Mouse (Mus musculus): ENCODE data around the gene Arl8a. TPM values are rescaled to one million over a fixed set of nuclear protein-coding genes. Genes with fewer than 3 reads are reported as not detected.
"Not testable (repeated sequence)": the region's sequence is repeated elsewhere in the genome, so short reads cannot be mapped to it uniquely, and the experiment has no call there.

Gene Arl8a
- polyA plus RNA-seq, 1 experiment, result 204 TPM

DNA sequence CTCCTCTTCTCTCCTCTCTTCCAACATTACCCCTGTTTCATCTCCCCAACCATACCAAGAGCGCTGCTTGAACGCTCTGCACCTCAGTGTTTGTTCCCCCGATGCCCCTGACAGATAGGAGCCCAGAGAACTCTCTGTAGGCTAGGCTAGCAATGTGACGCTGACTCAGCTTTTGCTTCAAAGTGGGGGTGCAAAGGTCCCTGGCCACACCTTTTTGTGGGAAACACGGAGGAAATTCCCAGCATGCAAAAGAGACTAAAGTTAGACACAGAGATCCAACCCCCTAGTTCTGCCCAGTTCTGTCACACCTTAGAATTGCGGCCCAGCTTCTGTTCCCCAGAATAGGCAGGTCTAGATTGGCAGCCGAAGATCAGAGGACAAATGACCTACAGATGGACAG, 32.2 kb downstream of the Arl8a start:
- TF ChIP-seq POLR2A (IDR thresholded peaks at IDR 0.05; ENCODE audit: borderline replicate concordance, low read depth, low read length), result no peak
- Histone ChIP-seq H3K4me3 (ENCODE audit: insufficient read depth, low read length) (no peak overlapping the region), H3K27ac (ENCODE audit: insufficient read depth, low read depth, low read length) (no peak overlapping the region), H3K4me1 (ENCODE audit: control insufficient read depth, insufficient read depth, low read length) (no peaks in the 10 kb centered on the region)

DNA sequence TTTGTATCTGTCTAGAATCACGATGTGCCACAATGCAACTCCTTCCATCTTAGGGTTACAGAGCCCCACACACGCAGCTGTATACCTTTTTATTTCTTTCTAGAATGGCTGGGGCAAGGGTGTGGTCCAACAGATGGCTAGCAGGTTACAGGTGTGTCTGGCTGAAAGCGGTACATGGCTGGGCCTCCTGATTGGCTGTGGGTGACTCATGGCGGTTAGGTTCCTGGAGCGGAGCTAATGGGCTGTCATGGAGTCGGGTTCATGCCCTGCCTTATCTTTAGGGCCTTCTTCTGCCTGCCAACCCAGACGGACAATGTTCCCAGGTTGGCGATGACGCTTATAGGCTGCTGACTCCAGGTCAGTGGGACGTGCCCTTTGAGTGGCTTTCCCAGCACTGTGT, 34.2 kb downstream of the Arl8a start:
- TF ChIP-seq CTCF (IDR thresholded peaks at IDR 0.05; ENCODE audit: low read depth, low read length) (no peak), POLR2A (IDR thresholded peaks at IDR 0.05; ENCODE audit: borderline replicate concordance, low read depth, low read length) (no peak)
- no peaks in the 10 kb centered on the region for H3K4me1 ChIP-seq (ENCODE audit: control insufficient read depth, insufficient read depth, low read length)
- no peak overlapping the region for H3K4me3 ChIP-seq (ENCODE audit: insufficient read depth, low read length)
- H3K27ac ChIP-seq (ENCODE audit: insufficient read depth, low read depth, low read length), result no peak overlapping the region

DNA sequence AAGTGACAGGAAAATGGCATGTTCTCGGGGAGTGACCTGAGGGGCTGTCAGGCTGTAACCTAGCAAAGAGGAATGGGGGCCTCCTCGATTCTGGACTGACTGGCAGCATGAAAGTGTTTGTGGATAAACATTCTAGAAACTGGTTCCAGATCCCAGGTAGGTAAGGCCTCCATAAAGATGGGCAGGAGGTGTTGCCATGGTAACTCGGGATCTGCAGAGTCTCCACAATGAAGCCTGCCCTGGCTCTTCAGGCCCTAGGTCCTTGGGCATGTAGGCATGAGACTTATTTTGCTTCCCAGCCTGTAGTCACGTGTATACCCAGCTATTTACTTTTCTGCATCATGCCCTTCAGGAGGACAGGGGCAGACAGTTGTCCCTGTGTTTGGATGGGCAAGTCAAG, 34.7 kb downstream of the Arl8a start:
- Histone ChIP-seq H3K27ac (ENCODE audit: insufficient read depth, low read depth, low read length) (no peak overlapping the region), H3K4me1 (ENCODE audit: control insufficient read depth, insufficient read depth, low read length) (no peaks in the 10 kb centered on the region), H3K4me3 (ENCODE audit: insufficient read depth, low read length) (no peak overlapping the region)
- TF ChIP-seq CTCF (IDR thresholded peaks at IDR 0.05; ENCODE audit: low read depth, low read length), result no peak

DNA sequence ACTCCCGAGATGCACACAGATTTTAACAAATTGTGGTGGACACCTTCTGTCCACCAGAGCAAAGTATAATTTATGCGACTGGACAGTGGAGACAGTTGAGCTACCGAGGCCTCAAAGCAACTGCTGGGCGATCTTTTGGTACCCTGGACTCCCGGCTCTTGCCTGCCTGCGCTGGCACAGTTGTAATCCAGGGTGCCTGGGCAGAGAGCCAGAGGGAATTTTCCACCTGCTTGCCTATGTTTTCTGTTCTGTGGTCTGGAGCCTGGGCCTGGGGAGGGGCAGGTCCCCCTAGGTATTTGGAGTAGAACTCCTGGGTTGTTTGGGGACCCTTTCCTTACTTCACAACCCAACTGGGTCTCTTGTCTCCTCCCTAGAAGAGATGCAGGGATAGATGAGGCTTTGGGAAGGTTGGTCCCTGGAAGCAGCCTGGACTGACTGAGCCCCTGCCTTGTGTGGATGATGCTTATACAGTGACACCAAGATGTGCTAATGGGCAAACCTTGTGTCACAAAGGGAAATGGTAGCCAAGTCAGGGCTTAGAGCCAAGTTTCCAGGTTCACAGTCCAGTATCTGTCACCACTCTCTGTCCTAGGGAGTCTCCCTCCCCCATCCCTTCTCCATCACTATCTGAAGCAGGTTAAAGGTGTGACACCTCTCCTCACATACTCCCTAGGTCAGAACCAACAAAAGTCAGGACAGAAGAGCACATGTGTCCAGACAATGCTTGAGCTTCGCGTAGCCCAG, 35.4 kb downstream of the Arl8a start:
- H3K4me1 ChIP-seq (ENCODE audit: control insufficient read depth, insufficient read depth, low read length), result no peaks in the 10 kb centered on the region
- no peak overlapping the region for H3K4me3 ChIP-seq (ENCODE audit: insufficient read depth, low read length)
- H3K27ac ChIP-seq (ENCODE audit: insufficient read depth, low read depth, low read length), result no peak overlapping the region
- TF ChIP-seq POLR2A (IDR thresholded peaks at IDR 0.05; ENCODE audit: borderline replicate concordance, low read depth, low read length), result no peak
- TF ChIP-seq CTCF (IDR thresholded peaks at IDR 0.05; ENCODE audit: low read depth, low read length), result no peak

DNA sequence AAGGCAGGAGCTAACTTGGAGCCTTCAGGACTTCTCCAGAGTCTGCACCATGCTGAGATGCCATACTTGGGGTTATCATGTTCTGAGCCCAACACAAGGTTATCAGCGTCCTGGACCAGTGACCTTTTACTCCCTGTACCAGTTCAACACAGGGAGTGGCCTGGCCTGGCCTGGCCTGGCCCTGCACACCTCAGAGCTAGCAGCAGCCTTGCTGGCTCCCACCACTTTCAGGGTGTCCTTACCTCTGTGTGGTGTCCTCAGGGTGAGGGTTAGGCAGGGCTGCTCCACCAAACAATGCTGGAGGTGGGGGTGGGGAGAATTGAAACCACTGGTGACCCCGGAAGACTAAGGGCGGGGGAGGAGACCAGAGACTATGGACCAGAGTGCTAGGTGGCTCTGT, 36.4 kb downstream of the Arl8a start:
- TF ChIP-seq CTCF (IDR thresholded peaks at IDR 0.05; ENCODE audit: low read depth, low read length) (no peak), POLR2A (IDR thresholded peaks at IDR 0.05; ENCODE audit: borderline replicate concordance, low read depth, low read length) (no peak)
- Histone ChIP-seq H3K27ac (ENCODE audit: insufficient read depth, low read depth, low read length) (no peak overlapping the region), H3K4me1 (ENCODE audit: control insufficient read depth, insufficient read depth, low read length) (no peaks in the 10 kb centered on the region), H3K4me3 (ENCODE audit: insufficient read depth, low read length) (no peak overlapping the region)

DNA sequence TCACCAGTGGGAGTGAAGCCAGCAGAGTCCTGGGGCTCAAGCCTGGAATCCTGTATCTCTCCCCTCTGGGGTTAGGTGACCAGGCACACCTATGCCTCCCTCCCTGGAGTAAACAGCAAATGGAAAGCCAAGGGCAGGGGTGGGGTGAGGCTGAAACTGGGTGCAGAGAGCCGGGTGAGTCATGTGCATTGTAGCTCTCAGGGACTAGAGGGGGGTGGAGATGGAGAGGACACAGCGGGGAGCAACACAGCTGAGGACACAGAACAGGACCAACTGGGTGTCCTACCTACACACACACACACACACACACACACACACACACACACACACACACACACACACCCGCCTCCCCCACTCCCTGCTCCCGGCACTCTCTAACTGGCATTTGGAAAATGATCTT, 36.8 kb downstream of the Arl8a start:
- no peak for TF ChIP-seq CTCF (IDR thresholded peaks at IDR 0.05; ENCODE audit: low read depth, low read length)
- no peak for TF ChIP-seq POLR2A (IDR thresholded peaks at IDR 0.05; ENCODE audit: borderline replicate concordance, low read depth, low read length)

DNA sequence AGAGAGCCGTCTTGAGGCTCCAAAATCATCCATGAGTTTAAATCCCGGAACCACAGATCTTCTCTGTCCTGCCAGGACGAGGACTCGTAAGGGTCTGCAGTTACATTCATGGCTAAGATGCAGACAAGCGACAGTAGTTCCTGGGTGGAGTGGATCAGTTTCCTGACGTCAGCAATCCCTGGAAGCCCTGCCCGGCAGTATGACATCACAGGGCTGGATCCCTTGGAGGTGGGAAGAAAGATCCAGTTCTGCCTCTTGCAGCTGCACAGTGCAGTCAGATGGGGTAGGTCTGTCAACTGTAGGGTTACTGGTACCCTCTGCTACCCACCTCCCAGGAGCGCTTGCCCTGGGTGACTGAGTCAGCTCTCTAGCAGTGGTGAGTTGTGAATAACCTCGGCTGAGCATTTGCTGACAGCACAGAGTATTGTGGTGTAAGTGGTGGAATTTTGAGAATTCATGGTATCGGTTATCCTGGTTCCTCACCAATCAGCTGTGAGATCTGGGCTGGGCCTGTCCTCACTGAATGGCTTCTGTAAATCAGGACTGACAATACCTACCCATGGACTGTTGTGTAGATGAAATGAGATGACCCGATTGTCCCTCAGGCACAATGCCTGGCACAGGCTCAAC, 37.4 kb downstream of the Arl8a start:
- no peaks in the 10 kb centered on the region for H3K4me1 ChIP-seq (ENCODE audit: control insufficient read depth, insufficient read depth, low read length)
- no peak overlapping the region for H3K27ac ChIP-seq (ENCODE audit: insufficient read depth, low read depth, low read length)
- no peak overlapping the region for H3K4me3 ChIP-seq (ENCODE audit: insufficient read depth, low read length)
- TF ChIP-seq POLR2A (IDR thresholded peaks at IDR 0.05; ENCODE audit: borderline replicate concordance, low read depth, low read length) (no peak), CTCF (IDR thresholded peaks at IDR 0.05; ENCODE audit: low read depth, low read length) (no peak)

More for the DNA sequence above, 36.8 kb downstream of the Arl8a start:
- no peak overlapping the region for H3K4me3 ChIP-seq (ENCODE audit: insufficient read depth, low read length)
- H3K27ac ChIP-seq (ENCODE audit: insufficient read depth, low read depth, low read length), result no peak overlapping the region
- H3K4me1 ChIP-seq (ENCODE audit: control insufficient read depth, insufficient read depth, low read length), result no peaks in the 10 kb centered on the region

DNA sequence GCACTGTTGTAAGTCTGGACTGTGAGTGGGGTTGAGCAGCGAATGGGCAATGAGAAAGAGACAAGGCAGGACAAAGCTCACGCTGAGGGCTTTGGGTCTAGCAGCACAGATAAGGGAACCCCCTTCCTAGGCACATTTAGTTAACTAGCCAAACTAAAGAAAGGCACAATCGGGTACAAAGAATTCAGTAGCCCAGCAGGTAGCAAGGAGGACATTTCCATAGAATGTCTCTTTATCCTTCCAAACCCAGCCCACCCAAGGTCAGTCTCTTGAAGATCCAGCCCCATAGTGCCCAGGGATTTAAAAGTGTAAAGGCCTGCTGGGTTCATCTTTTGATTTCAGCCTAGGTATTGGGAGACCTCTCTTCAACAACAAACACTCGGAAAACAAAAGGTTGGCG, 39.3 kb downstream of the Arl8a start:
- Histone ChIP-seq H3K4me1 (ENCODE audit: control insufficient read depth, insufficient read depth, low read length) (no peaks in the 10 kb centered on the region), H3K27ac (ENCODE audit: insufficient read depth, low read depth, low read length) (no peak overlapping the region), H3K4me3 (ENCODE audit: insufficient read depth, low read length) (no peak overlapping the region)
- TF ChIP-seq POLR2A (IDR thresholded peaks at IDR 0.05; ENCODE audit: borderline replicate concordance, low read depth, low read length) (no peak), CTCF (IDR thresholded peaks at IDR 0.05; ENCODE audit: low read depth, low read length) (no peak)

DNA sequence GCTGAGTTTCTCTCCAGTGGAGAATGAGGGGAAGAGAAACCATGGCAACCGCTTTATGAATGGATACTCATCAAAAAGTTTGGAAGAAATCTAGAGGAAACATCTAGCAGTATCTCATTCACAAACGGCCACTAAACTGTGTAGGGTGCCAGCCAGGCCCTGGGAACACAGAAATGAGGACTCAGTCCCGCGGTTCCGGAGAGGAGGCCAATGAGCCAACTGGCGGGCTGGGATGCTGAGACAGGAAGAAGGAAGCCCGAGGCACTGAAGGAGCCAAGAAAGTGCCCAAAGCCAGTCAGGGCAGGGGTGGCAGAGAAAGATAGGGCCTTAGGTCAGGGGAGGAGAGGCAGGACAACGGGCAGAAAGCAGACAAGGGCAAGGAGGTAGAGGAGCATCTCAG, 39.8 kb downstream of the Arl8a start:
- no peak overlapping the region for H3K27ac ChIP-seq (ENCODE audit: insufficient read depth, low read depth, low read length)
- no peaks in the 10 kb centered on the region for H3K4me1 ChIP-seq (ENCODE audit: control insufficient read depth, insufficient read depth, low read length)
- TF ChIP-seq POLR2A (IDR thresholded peaks at IDR 0.05; ENCODE audit: borderline replicate concordance, low read depth, low read length) (no peak), CTCF (IDR thresholded peaks at IDR 0.05; ENCODE audit: low read depth, low read length) (no peak)
- no peak overlapping the region for H3K4me3 ChIP-seq (ENCODE audit: insufficient read depth, low read length)

DNA sequence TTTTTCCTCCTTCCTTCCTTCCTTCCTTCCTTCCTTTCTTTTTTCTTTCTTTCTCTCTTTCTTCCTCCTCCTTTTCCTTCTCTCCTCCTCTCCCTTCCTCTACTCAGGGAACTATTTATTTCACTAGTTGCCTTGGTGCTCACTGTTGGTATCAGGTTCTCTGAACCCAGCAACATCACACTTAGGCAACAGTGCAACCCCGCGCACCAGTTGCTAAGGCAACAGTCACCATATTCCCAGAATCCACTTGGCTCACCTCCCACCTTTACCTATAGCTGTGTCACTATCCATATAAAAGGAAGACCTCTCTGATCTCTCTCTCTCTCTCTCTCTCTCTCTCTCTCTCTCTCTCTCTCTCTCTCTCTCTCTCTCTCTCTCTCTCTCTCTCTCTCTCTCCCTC, 40.4 kb downstream of the Arl8a start:
- H3K4me1 ChIP-seq (ENCODE audit: control insufficient read depth, insufficient read depth, low read length); H3K4me3 ChIP-seq (ENCODE audit: insufficient read depth, low read length); H3K27ac ChIP-seq (ENCODE audit: insufficient read depth, low read depth, low read length): not testable (repeated sequence)

Measured in bone marrow macrophage, adult 2 months (primary cell).